Mouse (Mus musculus): ENCODE data around the gene Acss1.

Gene Acss1

DNA sequence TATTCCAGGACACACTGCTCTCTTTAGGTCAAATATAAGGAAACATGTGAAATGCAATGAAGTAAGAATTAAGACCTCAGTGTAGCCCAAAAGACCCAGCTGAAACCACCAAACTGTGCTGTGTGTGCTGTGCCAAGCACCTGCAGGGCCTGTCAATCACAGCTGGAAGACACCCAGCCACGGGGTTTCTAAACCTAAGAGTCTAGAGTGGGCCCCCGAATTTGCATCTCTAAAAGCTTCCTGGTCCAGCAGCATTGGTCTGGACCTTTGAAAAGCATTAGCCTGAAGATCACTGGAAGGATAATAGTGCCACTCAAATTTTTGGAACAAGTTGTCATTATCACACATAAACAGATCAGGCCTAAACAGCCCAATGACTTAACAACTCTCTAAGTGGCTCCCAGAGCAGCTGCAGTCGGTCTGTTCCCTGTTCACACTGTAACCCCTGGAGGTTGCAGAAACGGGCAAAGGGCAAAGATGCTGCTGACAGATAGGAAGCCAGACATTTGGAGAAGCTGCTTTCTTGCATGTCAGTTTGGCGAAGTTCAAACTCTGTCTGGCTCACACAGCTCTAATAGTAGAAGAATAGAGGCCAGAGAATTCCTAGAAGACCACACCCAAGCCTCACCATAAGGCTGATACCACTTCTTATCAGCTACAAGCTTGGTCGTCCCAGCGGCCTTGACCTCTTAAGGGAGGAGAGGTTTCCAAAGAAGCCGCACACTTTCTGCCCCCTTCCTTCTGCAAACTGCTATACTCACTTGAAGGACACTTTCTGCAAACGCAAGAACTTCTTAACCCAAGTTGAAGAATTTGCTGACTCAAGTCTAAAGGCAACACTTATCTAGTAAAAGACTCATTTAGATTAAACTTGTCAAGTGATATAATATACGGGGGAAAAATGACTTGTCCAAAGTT is 2.5 kb downstream of the Acss1 start:
- DNase-seq (ENCODE audit: low spot score in 2 of 2): no peak

DNA sequence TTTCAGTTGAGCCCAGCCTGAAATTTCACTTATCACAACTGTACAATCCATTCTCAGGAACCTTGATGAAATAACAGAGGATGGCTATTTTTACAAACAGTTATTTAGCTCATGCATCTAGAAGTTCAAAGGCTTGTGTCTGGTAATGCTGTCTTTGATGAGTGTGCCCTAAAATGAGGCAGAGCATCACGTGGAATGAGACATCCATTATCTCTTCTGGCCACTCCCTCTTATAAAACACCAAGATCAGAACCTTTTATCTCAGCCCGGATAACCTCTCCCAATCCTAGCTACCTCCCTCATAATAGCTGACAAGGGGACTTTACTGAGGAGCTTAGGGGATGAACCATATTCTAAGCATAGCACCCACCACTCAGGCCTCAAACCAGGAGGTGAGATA is 3.3 kb downstream of the Acss1 start:
- no peak for DNase-seq (ENCODE audit: low spot score in 2 of 2)

DNA sequence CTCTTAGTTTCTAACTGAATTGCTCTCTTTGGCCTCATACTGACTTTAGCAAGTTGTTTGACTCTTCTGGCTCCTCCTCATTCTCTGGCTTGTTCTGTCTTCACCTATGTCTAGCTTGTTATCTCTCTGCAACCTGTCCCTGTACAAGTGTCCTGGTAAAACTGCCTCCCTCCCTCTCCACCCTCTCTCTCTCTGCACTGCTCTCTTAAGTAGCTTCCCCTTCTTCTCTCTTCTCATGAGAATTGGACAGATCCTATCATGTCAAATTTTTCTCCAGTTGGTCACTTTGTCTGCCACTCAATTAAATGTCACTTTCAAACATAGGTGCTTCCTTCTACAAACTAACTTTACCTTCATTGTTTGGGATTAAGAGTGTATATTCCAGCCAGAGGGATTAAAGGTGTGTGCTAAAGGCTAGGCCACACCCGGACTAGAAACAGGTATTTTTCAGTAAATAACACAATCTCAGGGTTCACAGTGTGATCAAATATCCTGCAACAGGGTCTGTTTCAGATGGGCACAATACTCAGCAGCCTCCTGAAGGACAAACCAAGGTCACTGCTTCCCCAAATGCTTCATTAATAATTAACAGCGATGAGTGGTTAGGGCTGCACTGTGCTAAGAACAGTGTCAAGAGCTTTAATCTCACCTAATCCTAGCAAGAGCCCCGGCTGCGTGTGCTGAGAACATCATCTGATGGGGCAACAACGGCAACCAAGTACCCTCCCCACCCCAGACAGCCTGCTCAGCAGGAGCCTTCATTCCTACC is 4.0 kb downstream of the Acss1 start:
- DNase-seq (ENCODE audit: low spot score in 2 of 2): no peak

- DNase-seq (ENCODE audit: low spot score in 2 of 2): no peak
Observed at GRCm38 (mm10) chr2:150663255-150663654, 5.0 kb downstream of the Acss1 start.

- DNase-seq (ENCODE audit: low spot score in 2 of 2): no peak
Observed at GRCm38 (mm10) chr2:150662007-150662406, 6.3 kb downstream of the Acss1 start.

- no peak for DNase-seq (ENCODE audit: low spot score in 2 of 2)
Observed at GRCm38 (mm10) chr2:150660668-150661451, 7.4 kb downstream of the Acss1 start.

DNA sequence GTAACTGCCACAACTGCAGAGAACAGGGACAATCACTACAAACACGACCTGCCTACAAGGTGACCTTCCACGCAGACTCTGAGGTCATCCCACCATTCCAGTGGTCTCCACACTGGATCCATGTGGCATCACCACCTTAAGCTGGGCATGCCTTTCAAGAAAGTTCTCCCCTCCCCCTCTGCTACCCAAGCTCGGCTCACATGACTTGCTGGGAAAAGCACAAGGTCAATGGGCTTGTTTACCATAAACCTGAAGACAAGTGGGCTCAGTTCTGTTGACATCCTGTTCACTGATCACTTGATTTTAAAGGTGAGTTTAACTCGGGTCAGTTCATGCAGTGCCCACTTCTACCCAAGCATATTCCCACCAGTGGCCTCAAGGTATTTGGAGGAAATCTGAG is 8.3 kb downstream of the Acss1 start:
- DNase-seq (ENCODE audit: low spot score in 2 of 2): no peak

- no peak for DNase-seq (ENCODE audit: low spot score in 2 of 2)
Observed at GRCm38 (mm10) chr2:150656975-150657768, 11.1 kb downstream of the Acss1 start.

- no peak for DNase-seq (ENCODE audit: low spot score in 2 of 2)
Observed at GRCm38 (mm10) chr2:150656112-150656511, 12.2 kb downstream of the Acss1 start.

DNA sequence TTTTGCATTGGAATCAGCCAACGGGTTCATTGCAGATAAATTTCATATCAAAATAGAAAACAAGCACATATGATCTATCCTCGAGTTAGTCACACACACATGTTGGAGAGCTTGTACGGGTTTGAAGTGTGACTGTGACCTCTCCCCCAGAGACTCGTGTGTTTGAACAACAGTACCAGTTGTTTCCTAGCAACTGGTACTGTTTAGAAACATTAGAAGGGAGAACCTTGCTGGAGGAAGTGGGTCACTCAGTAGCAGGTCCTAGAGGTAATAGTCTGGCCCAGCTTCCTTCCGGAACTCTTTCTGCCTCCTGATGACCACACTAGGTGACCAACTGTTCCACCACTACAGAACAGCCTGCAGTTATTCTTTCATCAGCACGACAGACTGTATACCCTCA is 13.0 kb downstream of the Acss1 start:
- no peak for DNase-seq (ENCODE audit: low spot score in 2 of 2)

DNA sequence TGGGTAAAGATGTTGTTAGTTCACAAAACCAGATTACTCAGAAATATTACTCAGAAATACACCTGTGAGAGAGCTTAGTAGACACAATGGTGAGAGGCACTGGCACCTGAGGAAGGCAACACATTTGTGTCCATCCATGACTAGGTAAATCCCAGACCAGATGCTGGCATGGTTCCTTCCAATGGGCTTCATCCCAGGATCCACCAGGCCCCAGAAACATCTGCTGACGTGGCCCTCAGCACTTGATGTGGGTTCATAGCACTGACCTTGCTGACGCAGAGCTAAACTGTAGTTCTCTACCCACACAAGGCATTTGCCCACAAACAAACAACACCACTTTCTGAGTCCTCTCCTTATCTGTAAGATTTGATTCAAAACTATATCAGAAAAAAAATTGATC is 13.5 kb downstream of the Acss1 start:
- DNase-seq (ENCODE audit: low spot score in 2 of 2): no peak

- DNase-seq (ENCODE audit: low spot score in 2 of 2): no peak
Observed at GRCm38 (mm10) chr2:150651366-150651765, 16.9 kb downstream of the Acss1 start.

DNA sequence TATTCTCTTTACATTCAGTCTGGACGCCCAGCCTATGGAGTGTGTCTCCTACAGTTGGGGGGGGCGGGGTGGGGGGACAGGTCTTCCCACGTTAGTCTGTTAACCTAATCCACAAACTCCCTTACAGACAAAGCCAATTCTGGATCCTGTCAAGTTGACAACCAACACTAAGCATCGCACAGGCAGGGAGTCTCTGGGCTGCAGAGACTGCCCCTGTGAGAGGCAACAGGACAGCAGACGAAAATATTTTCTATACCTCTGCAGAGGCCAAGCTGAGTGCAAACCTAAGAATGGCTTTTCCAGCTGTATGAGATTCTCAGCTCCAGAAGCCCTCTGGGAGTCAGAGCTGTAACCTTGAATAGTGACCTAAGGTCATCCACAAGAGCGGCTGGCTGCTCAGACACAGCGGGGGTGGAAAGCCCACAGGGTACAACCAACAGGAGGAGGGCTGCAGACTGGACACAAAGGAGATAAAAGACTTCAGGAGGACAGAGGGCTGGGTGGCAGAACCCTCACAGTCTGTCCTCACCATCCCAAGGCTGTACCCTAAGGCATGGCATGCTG is 17.7 kb downstream of the Acss1 start:
- DNase-seq (ENCODE audit: low spot score in 2 of 2): no peak

DNA sequence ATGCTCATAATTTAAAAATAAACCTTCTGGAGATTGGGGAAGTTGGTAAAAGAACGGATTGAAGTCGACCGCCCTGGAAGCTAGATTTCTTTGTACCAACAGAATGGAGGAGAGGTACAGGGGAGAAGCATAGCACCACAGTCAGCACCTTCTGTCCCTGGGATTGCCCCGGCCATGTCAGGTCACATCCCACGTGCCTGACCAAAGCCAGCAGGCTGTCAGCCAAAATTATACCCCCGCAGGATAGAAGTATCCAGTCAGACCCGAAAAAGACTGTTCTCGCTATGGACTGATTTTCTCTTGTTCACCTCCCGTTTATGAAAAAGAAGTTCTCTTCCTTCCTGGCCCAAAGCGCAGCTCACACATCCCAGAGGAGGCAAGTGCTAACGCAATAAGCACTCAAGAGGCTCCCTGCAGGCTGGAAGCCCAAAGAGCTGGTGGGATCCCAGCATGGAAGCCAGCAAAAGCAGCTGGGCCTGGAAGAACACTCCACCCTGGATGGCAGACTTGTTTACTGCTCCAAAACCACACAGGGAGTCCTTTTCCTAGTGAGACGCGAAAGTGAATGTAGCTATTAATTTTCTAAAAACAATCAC is 19.9 kb downstream of the Acss1 start:
- no peak for DNase-seq (ENCODE audit: low spot score in 2 of 2)

- DNase-seq (ENCODE audit: low spot score in 2 of 2): no peak
Observed at GRCm38 (mm10) chr2:150647681-150648299, 20.5 kb downstream of the Acss1 start.

- DNase-seq (ENCODE audit: low spot score in 2 of 2): no peak
Observed at GRCm38 (mm10) chr2:150646411-150647121, 21.7 kb downstream of the Acss1 start.

DNA sequence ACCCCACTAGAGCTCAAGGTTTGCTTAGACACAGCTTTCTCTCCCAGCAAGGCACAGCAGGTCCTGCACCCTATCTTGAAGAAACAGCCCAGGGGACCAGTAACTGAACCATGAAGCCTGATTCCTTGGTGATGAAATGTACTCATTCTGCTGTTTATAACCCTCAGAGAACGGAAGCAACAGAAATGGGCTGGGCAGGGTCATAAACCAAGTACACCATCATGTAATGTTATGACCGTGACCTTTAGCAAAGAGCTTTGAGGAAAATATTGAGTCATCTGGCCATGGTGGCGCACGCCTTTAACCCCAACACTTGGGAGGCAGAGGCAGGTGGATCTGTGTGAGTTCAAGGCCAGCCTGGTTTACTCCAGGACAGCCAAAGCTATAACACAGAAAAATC is 23.1 kb downstream of the Acss1 start:
- no peak for DNase-seq (ENCODE audit: low spot score in 2 of 2)

DNA sequence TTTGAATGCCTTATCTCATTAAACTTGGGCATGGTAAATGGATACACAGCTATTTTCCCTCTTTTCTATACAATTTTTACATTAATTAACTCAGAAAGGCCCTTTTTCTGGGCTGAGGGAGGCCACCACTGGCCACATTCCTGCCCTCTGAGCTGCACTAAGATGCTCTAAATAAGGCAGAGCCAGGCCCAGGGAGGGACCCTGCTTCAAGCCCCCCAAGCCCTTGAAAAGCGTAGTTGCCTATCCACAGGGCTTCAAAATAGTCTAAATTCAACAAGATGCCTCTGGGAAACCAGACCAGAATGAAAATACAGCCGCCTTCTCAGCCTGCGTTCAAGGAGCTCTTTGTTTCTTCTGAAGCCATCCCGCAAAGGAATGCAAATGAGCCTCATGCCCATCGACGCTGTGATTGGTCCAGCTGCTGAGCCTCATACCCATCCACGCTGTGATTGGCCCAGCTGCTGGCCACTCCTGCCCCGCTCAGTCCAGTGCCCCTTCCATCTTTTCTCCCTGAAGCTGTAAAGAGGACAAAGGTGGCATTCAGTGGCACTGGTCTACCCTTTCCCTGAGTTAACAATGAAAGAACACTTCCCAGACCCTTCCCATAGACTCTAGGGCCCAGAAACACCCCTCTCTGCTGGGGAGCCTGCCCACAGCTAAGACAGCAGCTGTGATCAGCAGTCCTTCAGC is 24.4 kb downstream of the Acss1 start:
- no peak for DNase-seq (ENCODE audit: low spot score in 2 of 2)

DNA sequence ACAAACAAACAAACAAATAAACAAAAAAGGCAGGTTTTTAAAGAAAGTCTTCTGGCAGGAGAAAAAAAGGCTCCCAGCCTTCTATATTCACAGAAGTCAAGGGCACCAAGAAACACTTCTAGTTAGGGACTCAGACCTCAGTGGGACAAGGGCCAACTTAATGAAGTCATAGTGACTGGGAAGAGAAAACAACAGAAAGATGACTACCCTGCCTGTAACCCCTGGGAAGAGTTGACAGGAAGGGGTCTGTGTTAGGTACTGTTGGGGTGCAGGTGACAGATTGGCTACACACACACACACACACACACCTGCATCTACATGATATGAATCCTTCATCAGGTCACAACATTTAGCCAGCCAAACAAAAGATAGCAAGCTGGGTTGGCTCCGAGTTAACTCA is 25.1 kb downstream of the Acss1 start:
- no peak for DNase-seq (ENCODE audit: low spot score in 2 of 2)
